Mouse (Mus musculus) 3T3-L1 (cell line): ENCODE data around the gene Fam131b.

Source experiments
- DNase-seq: peaks from one replicate; pipeline ENCODE4 v3.0.0-alpha.2; 2015; ENCODE audit warnings: low read depth, low spot score

Gene Fam131b

GRCm38 (mm10) chr6:42355794-42356600 lies 31.6 kb upstream of the Fam131b start:
- no peak for DNase-seq

DNA sequence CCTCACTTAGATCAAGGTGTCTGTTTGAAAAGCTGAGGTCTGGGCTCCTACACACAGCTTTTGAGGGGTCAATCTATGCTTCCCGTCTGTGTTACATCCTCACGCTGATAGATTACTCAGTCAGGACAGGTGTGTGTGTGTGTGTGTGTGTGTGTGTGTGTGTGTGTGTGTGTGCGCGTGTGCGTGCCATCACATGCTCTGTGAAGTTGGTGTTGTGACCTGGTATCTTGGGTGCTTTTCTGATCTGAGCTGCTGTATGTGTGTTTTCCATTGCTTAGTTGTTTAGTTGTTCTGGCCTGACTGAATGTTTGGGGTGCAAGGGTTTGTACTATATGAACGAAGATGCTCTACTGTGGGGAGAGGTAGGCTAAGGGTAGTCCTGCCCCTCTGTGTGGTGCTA lies 30.9 kb upstream of the Fam131b start:
- DNase-seq, result no peak

DNA sequence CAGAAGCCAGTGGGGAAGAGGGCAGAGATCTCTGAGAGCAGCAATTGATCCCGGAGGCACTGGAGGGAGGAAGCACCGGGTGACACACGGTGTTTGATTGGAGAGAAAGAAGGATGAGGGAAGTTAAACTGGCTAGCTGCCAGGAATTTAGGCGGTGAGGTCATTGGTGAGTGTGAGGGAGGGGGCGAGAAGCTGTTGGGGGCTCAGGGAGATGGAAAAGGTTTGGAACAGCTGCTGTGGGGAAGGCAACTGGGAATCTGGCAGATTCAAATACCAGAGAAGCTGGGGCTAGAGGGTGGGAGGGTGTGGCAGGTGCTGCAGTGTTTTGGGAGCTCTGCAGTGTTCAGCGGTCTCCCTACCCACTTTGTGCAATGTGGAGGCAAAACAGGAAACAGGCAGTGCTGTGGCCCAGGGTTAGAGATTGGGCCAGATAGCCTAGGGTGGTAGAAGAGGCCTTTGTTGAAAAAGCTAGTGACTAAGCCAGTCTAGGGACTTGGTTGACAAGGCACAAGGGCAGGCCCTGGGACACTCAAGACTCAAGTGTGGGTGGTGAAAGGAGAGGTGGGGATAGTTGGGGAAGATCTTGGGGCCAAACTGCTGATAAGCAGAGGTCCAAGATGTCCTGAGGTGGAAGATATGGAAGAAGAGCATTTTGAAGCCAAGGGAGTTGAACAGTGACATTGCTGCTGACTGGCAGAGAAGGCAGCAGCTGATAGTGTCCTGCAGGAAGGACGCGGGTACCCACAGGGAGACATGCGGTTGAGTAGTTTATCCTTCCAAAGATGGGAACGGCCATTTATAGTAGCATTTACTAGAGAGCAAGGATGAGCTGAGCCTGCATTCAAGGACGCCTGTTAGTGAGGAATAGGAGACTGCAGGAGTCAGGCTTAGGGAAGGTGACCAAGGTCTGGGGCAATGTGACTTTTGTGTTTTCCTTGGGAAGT lies 29.9 kb upstream of the Fam131b start:
- DNase-seq, result peak; percentile 73

DNA sequence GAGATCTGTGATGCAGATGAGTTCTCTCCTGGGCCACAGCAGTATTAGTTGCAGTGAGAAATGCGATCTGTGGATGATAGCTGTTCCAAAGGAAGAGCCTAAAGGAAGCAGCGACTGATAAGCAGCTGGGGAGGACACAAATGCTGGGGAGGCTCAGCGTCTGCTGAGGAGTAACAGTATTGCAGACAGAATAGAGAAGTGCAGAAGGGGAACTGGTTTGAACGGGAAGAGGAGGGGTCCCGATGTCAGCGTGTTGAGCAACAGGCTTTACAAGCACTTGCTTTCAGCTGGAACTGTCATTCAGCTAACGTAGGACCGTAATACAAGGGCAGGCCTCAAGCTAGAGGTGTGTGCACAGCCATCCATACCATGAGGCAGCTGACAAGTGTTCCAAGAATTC lies 28.7 kb upstream of the Fam131b start:
- DNase-seq, result peak; percentile 34

- no peak for DNase-seq
These were observed 28.0 kb upstream of the Fam131b start for GRCm38 (mm10) chr6:42352486-42352846.

DNA sequence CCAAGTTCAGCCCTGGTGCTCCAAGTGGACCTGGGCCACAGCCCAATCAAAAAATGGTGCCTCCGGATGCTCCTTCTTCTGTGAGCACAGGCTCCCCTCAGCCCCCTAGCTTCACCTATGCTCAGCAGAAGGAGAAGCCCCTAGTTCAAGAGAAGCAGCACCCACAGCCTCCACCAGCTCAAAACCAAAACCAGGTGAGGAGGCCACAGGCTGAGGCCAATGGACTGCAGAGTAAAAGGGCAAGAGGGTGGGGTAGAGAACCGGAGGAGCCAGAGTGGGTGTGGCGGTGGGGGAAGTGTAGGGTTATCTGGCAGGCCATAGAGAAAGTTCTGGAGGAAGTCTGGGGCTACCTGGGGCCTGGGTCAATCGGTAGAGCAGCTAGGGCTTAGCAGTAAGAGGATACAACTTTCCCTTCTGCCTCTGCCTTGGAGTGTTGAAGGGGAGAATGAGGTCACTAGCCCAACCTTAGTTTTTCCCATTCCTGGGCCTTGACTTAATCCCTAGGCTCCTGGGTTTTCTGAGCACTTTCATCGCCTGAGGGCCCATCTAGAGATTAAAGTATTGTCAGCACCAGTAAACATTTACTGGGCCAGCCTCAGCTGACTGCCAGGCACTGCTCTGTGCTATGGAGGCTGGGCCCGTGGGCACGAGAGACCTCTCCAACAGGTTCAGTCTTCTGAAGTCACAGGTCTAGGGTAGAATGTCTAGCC lies 27.5 kb upstream of the Fam131b start:
- peak; percentile 68 for DNase-seq

- peak; percentile 24 for DNase-seq
These were observed 26.7 kb upstream of the Fam131b start for GRCm38 (mm10) chr6:42350968-42351775.

- DNase-seq, result peak; percentile 95
These were observed 25.9 kb upstream of the Fam131b start for GRCm38 (mm10) chr6:42350021-42350967.

DNA sequence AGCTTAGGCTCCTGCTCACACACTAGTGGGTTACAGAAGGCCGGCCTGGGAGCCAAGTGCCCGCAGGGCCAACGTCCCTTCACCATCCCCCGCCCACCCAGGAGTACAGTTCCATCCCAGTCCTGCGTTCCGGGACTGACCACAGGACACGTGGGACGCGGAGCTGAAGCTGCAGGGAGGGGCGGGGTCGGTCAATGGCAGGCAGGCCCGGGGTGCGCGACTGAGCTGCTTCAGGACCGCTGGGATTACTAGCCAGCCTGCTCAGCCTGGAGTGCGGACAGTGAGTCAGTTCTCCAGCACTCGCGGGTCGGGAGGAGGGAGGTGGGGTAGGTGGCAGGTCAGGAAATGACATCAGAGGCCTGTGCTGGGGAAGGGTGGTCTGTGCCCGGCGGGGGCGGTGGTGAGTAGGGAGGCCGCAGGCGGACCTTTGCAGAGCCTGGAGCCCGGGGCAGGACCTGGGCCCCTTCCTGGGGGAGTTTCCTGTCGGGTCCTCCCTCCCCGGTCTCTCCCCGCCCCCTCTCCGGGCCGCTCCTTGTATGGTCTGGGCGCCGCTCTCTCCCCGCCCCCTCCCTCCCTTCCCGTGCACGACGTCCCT lies 25.1 kb upstream of the Fam131b start, which contains the start of gene Zyx:
Gene Zyx, plus strand, starts transcription at position 205 of the 595 bp plus-strand sequence.
- peak; percentile 100 for DNase-seq

DNA sequence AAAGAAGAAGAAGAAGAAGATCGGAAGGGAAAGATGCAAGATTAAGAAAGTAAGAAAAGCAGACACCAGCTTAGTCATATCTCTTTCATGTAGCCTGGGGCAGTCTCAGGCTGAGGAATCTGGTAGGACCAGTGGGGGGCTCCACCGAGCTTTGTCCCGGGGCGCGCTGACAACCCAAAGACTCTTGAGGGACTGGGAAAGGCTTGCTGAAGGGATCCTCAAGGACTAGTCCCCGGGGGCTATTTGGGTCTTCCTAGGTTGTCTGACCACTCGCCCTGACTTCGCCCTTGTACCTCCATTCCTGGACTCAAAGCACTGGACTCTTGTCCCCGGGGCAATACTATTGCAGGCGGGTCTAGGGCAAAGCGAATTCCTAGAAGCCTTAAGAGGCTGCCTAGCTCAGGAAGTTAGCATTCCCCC lies 24.6 kb upstream of the Fam131b start:
- peak; percentile 95 for DNase-seq

DNA sequence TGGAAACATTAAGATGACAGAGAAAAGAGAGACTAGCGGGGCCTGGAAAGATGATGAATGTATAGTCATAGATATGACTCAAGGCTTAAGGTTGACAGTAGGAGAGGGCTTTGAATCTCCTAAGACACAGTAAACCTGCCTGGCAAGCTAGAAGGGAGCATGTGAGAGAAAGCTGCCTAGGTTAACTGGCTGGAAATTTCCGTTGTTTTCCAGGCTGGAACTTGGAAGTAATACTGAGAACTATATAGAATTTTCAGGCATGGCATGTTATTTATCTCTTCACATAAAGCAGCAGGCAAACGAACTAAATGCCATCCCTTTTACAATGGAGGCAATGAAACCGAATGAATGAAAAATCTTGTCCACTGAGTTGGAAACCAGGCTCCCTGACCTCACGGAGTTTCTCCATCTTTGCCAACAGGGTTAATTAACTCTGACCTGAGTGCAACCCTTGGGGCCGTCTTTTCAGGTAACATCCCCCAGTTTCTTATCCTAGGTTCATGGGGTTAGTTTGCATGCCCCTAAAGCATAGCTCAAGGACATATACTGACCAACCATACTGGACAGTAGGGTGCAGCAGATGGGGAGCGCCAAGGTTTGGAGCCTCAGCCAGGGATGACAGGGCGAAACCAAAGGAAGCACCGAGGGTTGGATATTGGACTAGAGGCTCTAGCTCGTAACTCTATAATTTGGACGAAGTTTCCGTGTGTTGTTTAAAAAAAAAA lies 24.0 kb upstream of the Fam131b start:
- peak; percentile 64 for DNase-seq

DNA sequence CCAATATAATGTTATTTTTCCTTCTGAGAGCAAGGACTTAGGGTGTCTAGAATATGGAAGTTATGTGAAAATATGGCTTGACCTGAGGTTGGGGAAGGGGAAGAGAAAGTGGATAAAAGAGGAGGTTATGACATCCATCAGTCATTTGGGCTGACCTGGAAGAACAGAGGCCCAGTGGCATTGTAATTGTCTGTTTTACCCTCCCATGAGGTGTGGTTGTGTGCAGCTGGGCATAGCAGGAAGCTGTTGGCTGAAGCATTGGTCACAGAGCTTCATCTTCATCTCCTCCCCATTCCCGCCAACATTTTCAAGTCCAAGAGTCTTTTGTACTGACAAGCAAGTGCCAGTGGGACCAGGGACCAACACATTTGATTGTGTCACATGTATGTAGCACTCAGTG lies 19.8 kb upstream of the Fam131b start:
- no peak for DNase-seq

GRCm38 (mm10) chr6:42343361-42344120 lies 19.1 kb upstream of the Fam131b start:
- DNase-seq, result no peak

GRCm38 (mm10) chr6:42342171-42342570 lies 17.7 kb upstream of the Fam131b start:
- no peak for DNase-seq

DNA sequence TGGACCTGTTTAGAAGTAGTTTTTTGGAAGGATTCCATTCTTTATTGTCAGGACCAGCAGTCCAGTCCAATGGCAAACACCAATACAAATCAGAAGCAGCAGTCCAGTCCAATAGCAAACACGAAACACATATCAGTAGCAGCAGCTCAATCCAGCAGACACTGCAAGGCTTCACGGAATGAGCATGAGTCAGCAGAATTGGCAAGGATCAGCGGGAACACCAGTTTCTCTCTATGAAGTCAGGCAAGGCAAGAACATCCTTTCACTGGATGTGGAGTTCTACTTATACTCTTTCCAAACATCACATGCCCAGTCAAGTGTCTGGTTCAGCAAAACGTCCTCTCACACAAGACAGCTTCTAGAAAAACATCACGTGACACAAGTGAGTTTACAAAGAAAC lies 15.5 kb upstream of the Fam131b start:
- peak; percentile 93 for DNase-seq

- no peak for DNase-seq
These were observed 14.7 kb upstream of the Fam131b start for GRCm38 (mm10) chr6:42339189-42339588.

- DNase-seq, result no peak
These were observed 6.5 kb upstream of the Fam131b start for GRCm38 (mm10) chr6:42330946-42331345.

GRCm38 (mm10) chr6:42330216-42330615 lies 5.8 kb upstream of the Fam131b start:
- peak; percentile 15 for DNase-seq
